Mouse (Mus musculus): ENCODE measurements at regions not wholly inside any gene's neighbourhood (a gene's known extent, or its start where the extent isn't known, plus 50 kb on each side); places are given as distances from the start of the nearest gene placed in this dataset.
A peak's percentile ranks its signal among the peaks of the same experiment; 100 is the strongest.

GRCm38 (mm10) chr1:194435060-194435459, 183.0 kb upstream of the Plxna2 start:
- Histone ChIP-seq H3K4me2 (ENCODE audit: low read depth, low read length) (no peak overlapping the region), H3K4me1 (ENCODE audit: control insufficient read depth, insufficient read depth, low read length) (no peaks in the 10 kb centered on the region), H3K4me3 (ENCODE audit: low read depth, low read length) (no peak overlapping the region), H3K36me3 (replicated peaks; ENCODE audit: control insufficient read depth, insufficient read depth, low read depth, low read length) (no peaks in the 10 kb centered on the region), H3K27ac (replicated peaks; ENCODE audit: low read depth, low read length) (no peak overlapping the region), H3K9ac (replicated peaks; ENCODE audit: low read length) (no peak overlapping the region), H3K27me3 (ENCODE audit: control insufficient read depth, insufficient read depth, low read length) (no peaks in the 10 kb centered on the region), H3K9me3 (replicated peaks; ENCODE audit: control insufficient read depth, low read length) (no peaks in the 10 kb centered on the region)
- 56% methylated on average over 3 of the region's 3 CpGs for WGBS
- ATAC-seq (replicated peaks; ENCODE audit: insufficient number of reproducible peaks, low FRiP score, low TSS enrichment, low read depth) (no peak), DNase-seq (ENCODE audit: low spot score) (no peak)

- no peaks in the 10 kb centered on the region for H3K4me1 ChIP-seq (ENCODE audit: control insufficient read depth, insufficient read depth, low read length)
- no peaks in the 10 kb centered on the region for H3K36me3 ChIP-seq (replicated peaks; ENCODE audit: control insufficient read depth, insufficient read depth, low read depth, low read length)
- DNase-seq (ENCODE audit: low spot score) (no peak), ATAC-seq (replicated peaks; ENCODE audit: insufficient number of reproducible peaks, low FRiP score, low TSS enrichment, low read depth) (no peak)
- H3K9me3 ChIP-seq (replicated peaks; ENCODE audit: control insufficient read depth, low read length), result no peaks in the 10 kb centered on the region
- no peak overlapping the region for H3K4me3 ChIP-seq (ENCODE audit: low read depth, low read length)
- 74% methylated on average over 3 of the region's 3 CpGs for WGBS
- no peak overlapping the region for H3K9ac ChIP-seq (replicated peaks; ENCODE audit: low read length)
- H3K27me3 ChIP-seq (ENCODE audit: control insufficient read depth, insufficient read depth, low read length), result no peaks in the 10 kb centered on the region
- H3K27ac ChIP-seq (replicated peaks; ENCODE audit: low read depth, low read length), result no peak overlapping the region
- no peak overlapping the region for H3K4me2 ChIP-seq (ENCODE audit: low read depth, low read length)
Observed at GRCm38 (mm10) chr1:194428586-194428985, 189.4 kb upstream of the Plxna2 start.

- Histone ChIP-seq H3K9ac (replicated peaks; ENCODE audit: low read length) (no peak overlapping the region), H3K4me2 (ENCODE audit: low read depth, low read length) (no peak overlapping the region), H3K27ac (replicated peaks; ENCODE audit: low read depth, low read length) (no peak overlapping the region), H3K4me1 (ENCODE audit: control insufficient read depth, insufficient read depth, low read length) (no peaks in the 10 kb centered on the region), H3K36me3 (replicated peaks; ENCODE audit: control insufficient read depth, insufficient read depth, low read depth, low read length) (no peaks in the 10 kb centered on the region), H3K4me3 (ENCODE audit: low read depth, low read length) (no peak overlapping the region), H3K9me3 (replicated peaks; ENCODE audit: control insufficient read depth, low read length) (no peaks in the 10 kb centered on the region), H3K27me3 (ENCODE audit: control insufficient read depth, insufficient read depth, low read length) (no peaks in the 10 kb centered on the region)
- WGBS, result 46% methylated on average over 6 of the region's 6 CpGs
- ATAC-seq (replicated peaks; ENCODE audit: insufficient number of reproducible peaks, low FRiP score, low TSS enrichment, low read depth) (no peak), DNase-seq (ENCODE audit: low spot score) (peak; percentile 39)
Observed at GRCm38 (mm10) chr1:194426293-194426692, 191.7 kb upstream of the Plxna2 start.

- DNase-seq (ENCODE audit: low spot score), result no peak
- Histone ChIP-seq H3K27ac (replicated peaks; ENCODE audit: low read depth, low read length) (no peak overlapping the region), H3K9ac (replicated peaks; ENCODE audit: low read length) (no peak overlapping the region), H3K4me3 (ENCODE audit: low read depth, low read length) (no peak overlapping the region), H3K27me3 (ENCODE audit: control insufficient read depth, insufficient read depth, low read length) (no peaks in the 10 kb centered on the region), H3K4me1 (ENCODE audit: control insufficient read depth, insufficient read depth, low read length) (no peaks in the 10 kb centered on the region), H3K36me3 (replicated peaks; ENCODE audit: control insufficient read depth, insufficient read depth, low read depth, low read length) (no peaks in the 10 kb centered on the region), H3K9me3 (replicated peaks; ENCODE audit: control insufficient read depth, low read length) (no peaks in the 10 kb centered on the region), H3K4me2 (ENCODE audit: low read depth, low read length) (no peak overlapping the region)
- 95% methylated on average over 2 of the region's 2 CpGs for WGBS
- no peak for ATAC-seq (replicated peaks; ENCODE audit: insufficient number of reproducible peaks, low FRiP score, low TSS enrichment, low read depth)
Observed at GRCm38 (mm10) chr1:194424201-194424600, 193.8 kb upstream of the Plxna2 start.

- Histone ChIP-seq H3K27ac (replicated peaks; ENCODE audit: low read depth, low read length) (no peak overlapping the region), H3K9ac (replicated peaks; ENCODE audit: low read length) (no peak overlapping the region), H3K36me3 (replicated peaks; ENCODE audit: control insufficient read depth, insufficient read depth, low read depth, low read length) (no peaks in the 10 kb centered on the region), H3K27me3 (ENCODE audit: control insufficient read depth, insufficient read depth, low read length) (no peaks in the 10 kb centered on the region), H3K9me3 (replicated peaks; ENCODE audit: control insufficient read depth, low read length) (no peaks in the 10 kb centered on the region), H3K4me1 (ENCODE audit: control insufficient read depth, insufficient read depth, low read length) (no peaks in the 10 kb centered on the region), H3K4me3 (ENCODE audit: low read depth, low read length) (no peak overlapping the region), H3K4me2 (ENCODE audit: low read depth, low read length) (no peak overlapping the region)
- DNase-seq (ENCODE audit: low spot score), result no peak
- no peak for ATAC-seq (replicated peaks; ENCODE audit: insufficient number of reproducible peaks, low FRiP score, low TSS enrichment, low read depth)
- 83% methylated on average over 5 of the region's 5 CpGs for WGBS
Observed at GRCm38 (mm10) chr1:194412193-194412592, 205.8 kb upstream of the Plxna2 start.

- 81% methylated on average over 2 of the region's 2 CpGs for WGBS
Observed at GRCm38 (mm10) chr1:194411788-194412187, 206.2 kb upstream of the Plxna2 start.

GRCm38 (mm10) chr1:194399281-194399680, 218.7 kb upstream of the Plxna2 start:
- Histone ChIP-seq H3K27ac (replicated peaks; ENCODE audit: low read depth, low read length) (no peak overlapping the region), H3K9ac (replicated peaks; ENCODE audit: low read length) (no peak overlapping the region), H3K4me1 (ENCODE audit: control insufficient read depth, insufficient read depth, low read length) (no peaks in the 10 kb centered on the region), H3K27me3 (ENCODE audit: control insufficient read depth, insufficient read depth, low read length) (no peaks in the 10 kb centered on the region), H3K4me2 (ENCODE audit: low read depth, low read length) (no peak overlapping the region), H3K9me3 (replicated peaks; ENCODE audit: control insufficient read depth, low read length) (no peaks in the 10 kb centered on the region), H3K4me3 (ENCODE audit: low read depth, low read length) (no peak overlapping the region), H3K36me3 (replicated peaks; ENCODE audit: control insufficient read depth, insufficient read depth, low read depth, low read length) (no peaks in the 10 kb centered on the region)
- DNase-seq (ENCODE audit: low spot score), result no peak
- no peak for ATAC-seq (replicated peaks; ENCODE audit: insufficient number of reproducible peaks, low FRiP score, low TSS enrichment, low read depth)

More at GRCm38 (mm10) chr1:194411788-194412187, 206.2 kb upstream of the Plxna2 start:
- Histone ChIP-seq H3K9ac (replicated peaks; ENCODE audit: low read length) (no peak overlapping the region), H3K4me2 (ENCODE audit: low read depth, low read length) (no peak overlapping the region), H3K9me3 (replicated peaks; ENCODE audit: control insufficient read depth, low read length) (no peaks in the 10 kb centered on the region), H3K27ac (replicated peaks; ENCODE audit: low read depth, low read length) (no peak overlapping the region), H3K36me3 (replicated peaks; ENCODE audit: control insufficient read depth, insufficient read depth, low read depth, low read length) (no peaks in the 10 kb centered on the region), H3K4me1 (ENCODE audit: control insufficient read depth, insufficient read depth, low read length) (no peaks in the 10 kb centered on the region), H3K27me3 (ENCODE audit: control insufficient read depth, insufficient read depth, low read length) (no peaks in the 10 kb centered on the region), H3K4me3 (ENCODE audit: low read depth, low read length) (no peak overlapping the region)
- ATAC-seq (replicated peaks; ENCODE audit: insufficient number of reproducible peaks, low FRiP score, low TSS enrichment, low read depth) (no peak), DNase-seq (ENCODE audit: low spot score) (no peak)

GRCm38 (mm10) chr1:194396754-194397460, 221.1 kb upstream of the Plxna2 start:
- no peak overlapping the region for H3K9ac ChIP-seq (replicated peaks; ENCODE audit: low read length)
- DNase-seq (ENCODE audit: low spot score) (no peak), ATAC-seq (replicated peaks; ENCODE audit: insufficient number of reproducible peaks, low FRiP score, low TSS enrichment, low read depth) (no peak)
- H3K27me3 ChIP-seq (ENCODE audit: control insufficient read depth, insufficient read depth, low read length), result no peaks in the 10 kb centered on the region
- no peaks in the 10 kb centered on the region for H3K36me3 ChIP-seq (replicated peaks; ENCODE audit: control insufficient read depth, insufficient read depth, low read depth, low read length)
- no peak overlapping the region for H3K4me3 ChIP-seq (ENCODE audit: low read depth, low read length)
- WGBS, result 83% methylated on average over 4 of the region's 4 CpGs
- H3K9me3 ChIP-seq (replicated peaks; ENCODE audit: control insufficient read depth, low read length), result no peaks in the 10 kb centered on the region
- H3K4me2 ChIP-seq (ENCODE audit: low read depth, low read length), result no peak overlapping the region
- H3K27ac ChIP-seq (replicated peaks; ENCODE audit: low read depth, low read length), result no peak overlapping the region
- no peaks in the 10 kb centered on the region for H3K4me1 ChIP-seq (ENCODE audit: control insufficient read depth, insufficient read depth, low read length)

All from embryonic facial prominence, embryonic 11.5 days (tissue).